Mouse (Mus musculus) stomach, postnatal 0 days (tissue): ENCODE results near the gene Efnb3.

ENCODE experiments used
- CTCF ChIP-seq: IDR thresholded peaks from 2 replicates; pipeline ENCODE4 v1.5.1; 2016; ENCODE audit warnings: antibody characterized with exemption, low read depth, mild to moderate bottlenecking, moderate library complexity
- EP300 ChIP-seq: optimal IDR thresholded peaks from 2 replicates; pipeline ENCODE3; 2016; ENCODE audit warnings: antibody characterized with exemption

GRCm38 (mm10) chr11:69560896-69561854 lies 1.2 kb upstream of the Efnb3 start:
- TF ChIP-seq CTCF (no peak), EP300 (no peak)
